In the genomic region with DNA sequence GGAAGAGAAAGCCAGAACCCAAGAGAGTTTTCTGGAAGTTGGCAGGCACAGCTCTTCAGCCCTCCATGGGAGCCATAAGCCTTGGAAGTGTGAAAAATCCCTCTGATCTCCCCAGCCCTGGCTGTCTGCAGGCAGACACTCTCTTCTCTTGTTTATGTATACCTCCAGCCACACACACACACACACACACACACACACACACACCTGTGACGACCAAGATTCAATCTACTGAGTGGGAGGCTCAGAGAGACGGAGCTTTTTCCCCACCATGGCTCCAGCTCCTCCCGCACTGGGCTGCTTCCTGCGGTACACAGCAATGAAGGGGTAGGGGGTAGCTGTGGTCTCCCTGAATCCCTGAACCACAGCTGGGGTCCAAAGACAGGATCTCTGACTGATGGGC, we compare ENCODE assay signal across 9 mouse cellular contexts. TPM values are rescaled to one million over a fixed set of nuclear protein-coding genes. Genes with fewer than 3 reads are reported as not detected.
A peak's percentile ranks its signal among the peaks of the same experiment; 100 is the strongest.
DNase-seq lines count a peak whose midpoint lies in the region; ATAC-seq and TF ChIP-seq lines count a peak whose summit lies in the region.
"Had no signal": no experiment of that assay in that cellular context is flagged by ENCODE, and none has a peak within 500 bp of the region (broad histone marks: within the 10 kb centered on the region; RNA-seq: fewer than 3 reads in every experiment).

No protein-coding gene starts in this region.

- no peak overlapping the region for H3K27ac ChIP-seq in kidney, embryonic 16.5 days (ENCODE audit: low read length)
- peak overlapping the region; percentile 53; the same call in 1 of the 2 replicates for H3K27ac ChIP-seq in forebrain, embryonic 12.5 days
- peak overlapping the region; percentile 33; the same call in 1 of the 2 replicates for H3K27ac ChIP-seq in limb, embryonic 13.5 days
- H3K27ac ChIP-seq in olfactory bulb, adult 2 months (ENCODE audit: insufficient read depth, low read depth, low read length), result peak overlapping the region; percentile 27; the same call in 1 of the 2 replicates

- ATAC-seq in kidney, embryonic 16.5 days (ENCODE audit: low FRiP score, low TSS enrichment), result no peak
- ATAC-seq in forebrain, embryonic 12.5 days (ENCODE audit: low FRiP score), result no peak
- no peak for ATAC-seq in limb, embryonic 13.5 days (ENCODE audit: low FRiP score, low read depth)

- TF ChIP-seq POLR2A in olfactory bulb, adult 2 months (IDR thresholded peaks at IDR 0.05; ENCODE audit: insufficient read depth, low read depth, low read length), result no peak

- peak overlapping the region; percentile 80 for H3K4me3 ChIP-seq in kidney, embryonic 16.5 days (ENCODE audit: low read length)
- peak overlapping the region; percentile 64 for H3K4me3 ChIP-seq in forebrain, embryonic 12.5 days (replicated peaks)
- H3K4me3 ChIP-seq in limb, embryonic 13.5 days, result peak overlapping the region; percentile 90
- H3K4me3 ChIP-seq in olfactory bulb, adult 2 months (ENCODE audit: insufficient read depth, low read depth, low read length), result peak overlapping the region; percentile 11; the same call in 1 of the 2 replicates

- no peaks in the 10 kb centered on the region for H3K27me3 ChIP-seq in kidney, embryonic 16.5 days (ENCODE audit: insufficient read depth, low read length)
- H3K27me3 ChIP-seq in forebrain, embryonic 12.5 days, result peaks cover 18% of the 10 kb centered on the region
- H3K27me3 ChIP-seq in limb, embryonic 13.5 days, result no peaks in the 10 kb centered on the region

- H3K9ac ChIP-seq in kidney, embryonic 16.5 days (replicated peaks; ENCODE audit: low read length), result peak overlapping the region; percentile 28
- peak overlapping the region; percentile 29; the same call in 1 of the 2 replicates for H3K9ac ChIP-seq in forebrain, embryonic 12.5 days
- H3K9ac ChIP-seq in limb, embryonic 13.5 days, result peak overlapping the region; percentile 94

- H3K9me3 ChIP-seq in kidney, embryonic 16.5 days (ENCODE audit: low read length), result no peaks in the 10 kb centered on the region
- H3K9me3 ChIP-seq in forebrain, embryonic 12.5 days, result no peaks in the 10 kb centered on the region
- H3K9me3 ChIP-seq in limb, embryonic 13.5 days, result no peaks in the 10 kb centered on the region

- H3K36me3 ChIP-seq in kidney, embryonic 16.5 days (ENCODE audit: insufficient read depth, low read length), result no peaks in the 10 kb centered on the region
- no peaks in the 10 kb centered on the region for H3K36me3 ChIP-seq in forebrain, embryonic 12.5 days (replicated peaks)
- H3K36me3 ChIP-seq in limb, embryonic 13.5 days, result peaks cover 9% of the 10 kb centered on the region; the same call in 1 of the 2 replicates

- peaks cover 33% of the 10 kb centered on the region for H3K4me1 ChIP-seq in kidney, embryonic 16.5 days (ENCODE audit: insufficient read depth, low read length)
- H3K4me1 ChIP-seq in forebrain, embryonic 12.5 days, result peaks cover 53% of the 10 kb centered on the region
- peaks cover 55% of the 10 kb centered on the region for H3K4me1 ChIP-seq in limb, embryonic 13.5 days
- peaks cover 33% of the 10 kb centered on the region for H3K4me1 ChIP-seq in olfactory bulb, adult 2 months (ENCODE audit: control insufficient read depth, insufficient read depth, low read length)

- WGBS in kidney, embryonic 16.5 days, result 35% methylated on average over 4 of the region's 4 CpGs
- WGBS in forebrain, embryonic 12.5 days, result 53% methylated on average over 4 of the region's 4 CpGs
- 21% methylated on average over 4 of the region's 4 CpGs for WGBS in limb, embryonic 13.5 days
- WGBS in olfactory bulb, adult 2 months, result 69% methylated on average over 4 of the region's 4 CpGs

- TF ChIP-seq CTCF in olfactory bulb, adult 2 months (IDR thresholded peaks at IDR 0.05; ENCODE audit: insufficient read depth, low read depth, low read length), result no peak

- DNase-seq in kidney, postnatal 14 days, result no peak
- no peak for DNase-seq in spleen, postnatal 36 days (ENCODE audit: low spot score in 2 of 2)
- DNase-seq in urinary bladder, postnatal 36 days (ENCODE audit: low spot score in 2 of 2), result no peak
- DNase-seq in urinary bladder, postnatal 4 days (ENCODE audit: low spot score in 2 of 2), result no peak
- DNase-seq: kidney, postnatal 25 days had no signal

- peak overlapping the region; percentile 94 for H3K4me2 ChIP-seq in kidney, embryonic 16.5 days (replicated peaks; ENCODE audit: low read depth, low read length)
- peak overlapping the region; percentile 97 for H3K4me2 ChIP-seq in forebrain, embryonic 12.5 days
- peak overlapping the region; percentile 91 for H3K4me2 ChIP-seq in limb, embryonic 13.5 days (replicated peaks)

RNA-seq across cellular contexts. Expression of a gene that starts 2.4 kb away (rescaled TPM):
- polyA plus RNA-seq in kidney, embryonic 16.5 days (2015; fragmentation: Nextera tagmentation; extraction: Ambion mirVana), result 12.2 and 17.3 TPM in 2 replicates
- polyA plus RNA-seq in forebrain, embryonic 12.5 days (2016; fragmentation: Nextera tagmentation; extraction: Ambion mirVana), result 12.3 and 14.2 TPM in 2 replicates
- 34.7 and 37.6 TPM in 2 replicates for polyA plus RNA-seq in limb, embryonic 13.5 days (2015; fragmentation: Nextera tagmentation; extraction: Ambion mirVana)
- not detected in 2 replicates for polyA plus RNA-seq in olfactory bulb, adult 2 months (2012; ENCODE audit: insufficient read depth, insufficient read length, low replicate concordance, missing spikeins)

Comparison
In these comparisons a context has a peak if more than half of its experiments do, and no peak if none do; other contexts are left out.
1. H3K4me3 ChIP-seq: peak in every context shown above with its lines; median percentile 90 in limb, embryonic 13.5 days; 80 in kidney, embryonic 16.5 days; 64 in forebrain, embryonic 12.5 days; 11 in olfactory bulb, adult 2 months.
2. H3K9ac ChIP-seq: peak in every context shown above with its lines; median percentile 94 in limb, embryonic 13.5 days; 29 in forebrain, embryonic 12.5 days; 28 in kidney, embryonic 16.5 days.